Mouse (Mus musculus): ENCODE data around the gene Scarf2.

- TF ChIP-seq ZC3H11A (IDR thresholded peaks at IDR 0.05; ENCODE audit: borderline replicate concordance, low read depth, low read length) = no peak
- TF ChIP-seq HCFC1 (IDR thresholded peaks at IDR 0.05; ENCODE audit: borderline replicate concordance, insufficient read depth, low read length) = no peak
- TF ChIP-seq MAFK (IDR thresholded peaks at IDR 0.05; ENCODE audit: insufficient read depth, low read depth, low read length) = no peak
- TF ChIP-seq ZNF384 (IDR thresholded peaks at IDR 0.05; ENCODE audit: low read depth, low read length) = no peak
Observed at GRCm38 (mm10) chr16:17792728-17793127, 4.4 kb upstream of the Scarf2 start.
